8 mouse cellular contexts compared by ENCODE assay signal in genomic region chr10:9899086-9899485, GRCm38 (mm10). TPM values are rescaled to one million over a fixed set of nuclear protein-coding genes. Genes with fewer than 3 reads are reported as not detected.
DNase-seq lines count a peak whose midpoint lies in the region; ATAC-seq and TF ChIP-seq lines count a peak whose summit lies in the region.

No protein-coding gene starts in this region.

- TF ChIP-seq CTCF in layer of hippocampus, adult 2 months (conservative IDR thresholded peaks at IDR 0.05): no peak

- WGBS in embryonic facial prominence, embryonic 11.5 days: 4% methylated on average over 7 of the region's 7 CpGs
- 8% methylated on average over 7 of the region's 7 CpGs for WGBS in neural tube, embryonic 14.5 days

- no peaks in the 10 kb centered on the region for H3K9me3 ChIP-seq in embryonic facial prominence, embryonic 11.5 days (replicated peaks; ENCODE audit: control insufficient read depth, low read length)
- no peaks in the 10 kb centered on the region for H3K9me3 ChIP-seq in neural tube, embryonic 14.5 days (ENCODE audit: control insufficient read depth, low read length)

- peak overlapping the region; percentile 99 for H3K27ac ChIP-seq in layer of hippocampus, adult 2 months
- H3K27ac ChIP-seq in embryonic facial prominence, embryonic 11.5 days (replicated peaks; ENCODE audit: low read depth, low read length): no peak overlapping the region
- no peak overlapping the region for H3K27ac ChIP-seq in neural tube, embryonic 14.5 days (ENCODE audit: low read depth, low read length)

- H3K27me3 ChIP-seq in embryonic facial prominence, embryonic 11.5 days (ENCODE audit: control insufficient read depth, insufficient read depth, low read length): no peaks in the 10 kb centered on the region
- no peaks in the 10 kb centered on the region for H3K27me3 ChIP-seq in neural tube, embryonic 14.5 days (ENCODE audit: control insufficient read depth, insufficient read depth, low read length)

- no peaks in the 10 kb centered on the region for H3K4me1 ChIP-seq in embryonic facial prominence, embryonic 11.5 days (ENCODE audit: control insufficient read depth, insufficient read depth, low read length)
- H3K4me1 ChIP-seq in neural tube, embryonic 14.5 days (ENCODE audit: control insufficient read depth, insufficient read depth, low read length): peaks cover 18% of the 10 kb centered on the region; the same call in 1 of the 2 replicates

- H3K4me2 ChIP-seq in embryonic facial prominence, embryonic 11.5 days (ENCODE audit: low read depth, low read length): peak overlapping the region; percentile 34
- H3K4me2 ChIP-seq in neural tube, embryonic 14.5 days (ENCODE audit: low read depth, low read length): peak overlapping the region; percentile 90

- peak overlapping the region; percentile 94 for H3K4me3 ChIP-seq in layer of hippocampus, adult 2 months
- peak overlapping the region; percentile 81; the same call in 1 of the 2 replicates for H3K4me3 ChIP-seq in embryonic facial prominence, embryonic 11.5 days (ENCODE audit: low read depth, low read length)
- H3K4me3 ChIP-seq in neural tube, embryonic 14.5 days (ENCODE audit: low read depth, low read length): peak overlapping the region; percentile 86

- no peak for DNase-seq in layer of hippocampus, adult 2 months (ENCODE audit: low spot score in 2 of 2)
- no peak for DNase-seq in layer of hippocampus, adult 11-12 months (ENCODE audit: low spot score)
- no peak for DNase-seq in embryonic facial prominence, embryonic 11.5 days (ENCODE audit: low spot score)
- peak; percentile 16 for DNase-seq in kidney, postnatal 10 days
- DNase-seq in layer of hippocampus, postnatal 36 days: no peak
- DNase-seq in left cerebral cortex, adult 8-10 months (ENCODE audit: low spot score in 2 of 2): no peak
- DNase-seq in layer of hippocampus, adult 9-10 months (ENCODE audit: low spot score): no peak

- no peaks in the 10 kb centered on the region for H3K36me3 ChIP-seq in embryonic facial prominence, embryonic 11.5 days (replicated peaks; ENCODE audit: control insufficient read depth, insufficient read depth, low read depth, low read length)
- no peaks in the 10 kb centered on the region for H3K36me3 ChIP-seq in neural tube, embryonic 14.5 days (ENCODE audit: control insufficient read depth, insufficient read depth, low read length)

- no peak overlapping the region for H3K9ac ChIP-seq in embryonic facial prominence, embryonic 11.5 days (replicated peaks; ENCODE audit: low read length)
- H3K9ac ChIP-seq in neural tube, embryonic 14.5 days (replicated peaks; ENCODE audit: low read depth, low read length): no peak overlapping the region

- no peak for ATAC-seq in embryonic facial prominence, embryonic 11.5 days (replicated peaks; ENCODE audit: insufficient number of reproducible peaks, low FRiP score, low TSS enrichment, low read depth)
- ATAC-seq in neural tube, embryonic 14.5 days (ENCODE audit: low read depth): no peak

RNA-seq across cellular contexts. Expression of gene Stxbp5, which starts 1.8 kb away (rescaled TPM):
- total RNA-seq in layer of hippocampus, adult 2 months (2021): 100 to 1,000 TPM; 117 to 122 TPM
- polyA plus RNA-seq in embryonic facial prominence, embryonic 11.5 days (2014; fragmentation: Nextera tagmentation; extraction: Ambion mirVana): 4.1 and 4.4 TPM in 2 replicates
- 14.7 and 19.2 TPM in 2 replicates for polyA plus RNA-seq in neural tube, embryonic 14.5 days (2014; fragmentation: Nextera tagmentation; extraction: Ambion mirVana)
- 100 to 1,000 TPM; 113 to 116 TPM for total RNA-seq in layer of hippocampus, postnatal 36 days (2021)
- total RNA-seq in left cerebral cortex, adult 8-10 months (2022): 100 to 1,000 TPM in 2 of 4 experiments, 10 to 100 TPM in 2; 94.0 to 109 (median 100) TPM
